Mouse (Mus musculus): ENCODE measurements around the gene Actr8. TPM values are rescaled to one million over a fixed set of nuclear protein-coding genes. Genes with fewer than 3 reads are reported as not detected.
A peak's percentile ranks its signal among the peaks of the same experiment; 100 is the strongest.

The Actr8 gene
- polyA plus RNA-seq (2014; fragmentation: Nextera tagmentation; extraction: Ambion mirVana) = 46.7 and 56.3 TPM in 2 replicates

GRCm38 (mm10) chr14:29978254-29979204 is at the start of gene Actr8:
Gene Actr8 (plus strand): TSS chr14:29978337.
- Histone ChIP-seq H3K4me1 (replicated peaks; ENCODE audit: control insufficient read depth, insufficient read depth, low read length) (0 out of 2 replicates have a peak, but pooled peaks cover 6% of the 10 kb centered on the region), H3K4me3 (ENCODE audit: low read depth, low read length) (peak within 1 kb of the TSS; percentile 79), H3K36me3 (ENCODE audit: control insufficient read depth, insufficient read depth, low read length) (peaks cover 34% of the 10 kb centered on the region), H3K27ac (ENCODE audit: low read depth, low read length) (peak within 1 kb of the TSS; percentile 85), H3K9me3 (ENCODE audit: control insufficient read depth, low read length) (peaks cover 4% of the 10 kb centered on the region; the same call in 1 of the 2 replicates), H3K9ac (ENCODE audit: low read depth, low read length) (peak within 1 kb of the TSS; percentile 93), H3K4me2 (peak within 1 kb of the TSS; percentile 83), H3K27me3 (replicated peaks; ENCODE audit: control insufficient read depth, insufficient read depth, low read length) (no peaks in the 10 kb centered on the region)
- WGBS = 2% methylated on average over 43 of the region's 44 CpGs
- ATAC-seq (replicated peaks; ENCODE audit: low FRiP score) (peak; percentile 96), DNase-seq (ENCODE audit: low spot score) (peak; percentile 93)

- ATAC-seq (replicated peaks; ENCODE audit: low FRiP score) = no peak
These were observed 49.2 kb upstream of the Actr8 start for GRCm38 (mm10) chr14:29928966-29929365.

GRCm38 (mm10) chr14:29935516-29935915 is 42.6 kb upstream of the Actr8 start:
- ATAC-seq (replicated peaks; ENCODE audit: low FRiP score) (no peak), DNase-seq (ENCODE audit: low spot score) (no peak)
- Histone ChIP-seq H3K27ac (ENCODE audit: low read depth, low read length) (no peak overlapping the region), H3K4me2 (no peak overlapping the region), H3K9me3 (ENCODE audit: control insufficient read depth, low read length) (no peaks in the 10 kb centered on the region), H3K27me3 (replicated peaks; ENCODE audit: control insufficient read depth, insufficient read depth, low read length) (0 out of 2 replicates have a peak, but pooled peaks cover 4% of the 10 kb centered on the region), H3K4me1 (replicated peaks; ENCODE audit: control insufficient read depth, insufficient read depth, low read length) (0 out of 2 replicates have a peak, but pooled peaks cover 2% of the 10 kb centered on the region), H3K36me3 (ENCODE audit: control insufficient read depth, insufficient read depth, low read length) (no peaks in the 10 kb centered on the region), H3K4me3 (ENCODE audit: low read depth, low read length) (no peak overlapping the region), H3K9ac (ENCODE audit: low read depth, low read length) (no peak overlapping the region)
- WGBS = 67% methylated on average over 5 of the region's 5 CpGs

More at GRCm38 (mm10) chr14:29928966-29929365, 49.2 kb upstream of the Actr8 start:
- no peaks in the 10 kb centered on the region for H3K9me3 ChIP-seq (ENCODE audit: control insufficient read depth, low read length)
- H3K27ac ChIP-seq (ENCODE audit: low read depth, low read length) = no peak overlapping the region
- H3K9ac ChIP-seq (ENCODE audit: low read depth, low read length) = no peak overlapping the region
- WGBS = 61% methylated on average over 4 of the region's 4 CpGs
- H3K4me1 ChIP-seq (replicated peaks; ENCODE audit: control insufficient read depth, insufficient read depth, low read length) = no peaks in the 10 kb centered on the region
- no peak overlapping the region for H3K4me2 ChIP-seq
- H3K36me3 ChIP-seq (ENCODE audit: control insufficient read depth, insufficient read depth, low read length) = no peaks in the 10 kb centered on the region
- H3K4me3 ChIP-seq (ENCODE audit: low read depth, low read length) = no peak overlapping the region
- no peaks in the 10 kb centered on the region for H3K27me3 ChIP-seq (replicated peaks; ENCODE audit: control insufficient read depth, insufficient read depth, low read length)
- DNase-seq (ENCODE audit: low spot score) = no peak

GRCm38 (mm10) chr14:29937466-29937865 is 40.7 kb upstream of the Actr8 start:
- DNase-seq (ENCODE audit: low spot score) (no peak), ATAC-seq (replicated peaks; ENCODE audit: low FRiP score) (no peak)
- Histone ChIP-seq H3K4me2 (no peak overlapping the region), H3K27ac (ENCODE audit: low read depth, low read length) (no peak overlapping the region), H3K27me3 (replicated peaks; ENCODE audit: control insufficient read depth, insufficient read depth, low read length) (0 out of 2 replicates have a peak, but pooled peaks cover 4% of the 10 kb centered on the region), H3K4me1 (replicated peaks; ENCODE audit: control insufficient read depth, insufficient read depth, low read length) (0 out of 2 replicates have a peak, but pooled peaks cover 2% of the 10 kb centered on the region), H3K9ac (ENCODE audit: low read depth, low read length) (no peak overlapping the region), H3K4me3 (ENCODE audit: low read depth, low read length) (no peak overlapping the region), H3K9me3 (ENCODE audit: control insufficient read depth, low read length) (no peaks in the 10 kb centered on the region), H3K36me3 (ENCODE audit: control insufficient read depth, insufficient read depth, low read length) (no peaks in the 10 kb centered on the region)
- WGBS = 89% methylated on average over 15 of the region's 15 CpGs

- ATAC-seq (replicated peaks; ENCODE audit: low FRiP score) = no peak
- Histone ChIP-seq H3K9ac (ENCODE audit: low read depth, low read length) (no peak overlapping the region), H3K9me3 (ENCODE audit: control insufficient read depth, low read length) (no peaks in the 10 kb centered on the region), H3K4me2 (no peak overlapping the region), H3K4me3 (ENCODE audit: low read depth, low read length) (no peak overlapping the region), H3K27me3 (replicated peaks; ENCODE audit: control insufficient read depth, insufficient read depth, low read length) (0 out of 2 replicates have a peak, but pooled peaks cover 4% of the 10 kb centered on the region), H3K36me3 (ENCODE audit: control insufficient read depth, insufficient read depth, low read length) (no peaks in the 10 kb centered on the region), H3K4me1 (replicated peaks; ENCODE audit: control insufficient read depth, insufficient read depth, low read length) (0 out of 2 replicates have a peak, but pooled peaks cover 2% of the 10 kb centered on the region), H3K27ac (ENCODE audit: low read depth, low read length) (no peak overlapping the region)
- DNase-seq (ENCODE audit: low spot score) = no peak
- 36% methylated on average over 20 of the region's 20 CpGs for WGBS
These were observed 38.4 kb upstream of the Actr8 start for GRCm38 (mm10) chr14:29939600-29940312.

- Histone ChIP-seq H3K27ac (ENCODE audit: low read depth, low read length) (no peak overlapping the region), H3K4me3 (ENCODE audit: low read depth, low read length) (no peak overlapping the region), H3K27me3 (replicated peaks; ENCODE audit: control insufficient read depth, insufficient read depth, low read length) (0 out of 2 replicates have a peak, but pooled peaks cover 4% of the 10 kb centered on the region), H3K4me2 (no peak overlapping the region), H3K4me1 (replicated peaks; ENCODE audit: control insufficient read depth, insufficient read depth, low read length) (0 out of 2 replicates have a peak, but pooled peaks cover 2% of the 10 kb centered on the region), H3K9ac (ENCODE audit: low read depth, low read length) (no peak overlapping the region), H3K36me3 (ENCODE audit: control insufficient read depth, insufficient read depth, low read length) (no peaks in the 10 kb centered on the region), H3K9me3 (ENCODE audit: control insufficient read depth, low read length) (no peaks in the 10 kb centered on the region)
- 13% methylated on average over 10 of the region's 10 CpGs for WGBS
- no peak for DNase-seq (ENCODE audit: low spot score)
- no peak for ATAC-seq (replicated peaks; ENCODE audit: low FRiP score)
These were observed 37.8 kb upstream of the Actr8 start for GRCm38 (mm10) chr14:29940313-29940812.

- Histone ChIP-seq H3K4me3 (ENCODE audit: low read depth, low read length) (no peak overlapping the region), H3K4me2 (no peak overlapping the region), H3K9ac (ENCODE audit: low read depth, low read length) (no peak overlapping the region), H3K27me3 (replicated peaks; ENCODE audit: control insufficient read depth, insufficient read depth, low read length) (0 out of 2 replicates have a peak, but pooled peaks cover 4% of the 10 kb centered on the region), H3K4me1 (replicated peaks; ENCODE audit: control insufficient read depth, insufficient read depth, low read length) (0 out of 2 replicates have a peak, but pooled peaks cover 2% of the 10 kb centered on the region), H3K27ac (ENCODE audit: low read depth, low read length) (no peak overlapping the region), H3K36me3 (ENCODE audit: control insufficient read depth, insufficient read depth, low read length) (no peaks in the 10 kb centered on the region), H3K9me3 (ENCODE audit: control insufficient read depth, low read length) (no peaks in the 10 kb centered on the region)
- 18% methylated on average over 2 of the region's 2 CpGs for WGBS
- ATAC-seq (replicated peaks; ENCODE audit: low FRiP score) (no peak), DNase-seq (ENCODE audit: low spot score) (peak; percentile 33)
These were observed 37.3 kb upstream of the Actr8 start for GRCm38 (mm10) chr14:29940877-29941276.

- Histone ChIP-seq H3K9ac (ENCODE audit: low read depth, low read length) (no peak overlapping the region), H3K27ac (ENCODE audit: low read depth, low read length) (no peak overlapping the region), H3K4me2 (no peak overlapping the region), H3K27me3 (replicated peaks; ENCODE audit: control insufficient read depth, insufficient read depth, low read length) (no peaks in the 10 kb centered on the region), H3K4me1 (replicated peaks; ENCODE audit: control insufficient read depth, insufficient read depth, low read length) (no peaks in the 10 kb centered on the region), H3K4me3 (ENCODE audit: low read depth, low read length) (no peak overlapping the region), H3K9me3 (ENCODE audit: control insufficient read depth, low read length) (no peaks in the 10 kb centered on the region), H3K36me3 (ENCODE audit: control insufficient read depth, insufficient read depth, low read length) (no peaks in the 10 kb centered on the region)
- DNase-seq (ENCODE audit: low spot score) = no peak
- 66% methylated on average over 5 of the region's 5 CpGs for WGBS
- ATAC-seq (replicated peaks; ENCODE audit: low FRiP score) = no peak
These were observed 31.3 kb upstream of the Actr8 start for GRCm38 (mm10) chr14:29946761-29947309.
